Mouse (Mus musculus) A20 (cell line): ENCODE data around the gene Nkiras1.
"Not testable (repeated sequence)": the region's sequence is repeated elsewhere in the genome, so short reads cannot be mapped to it uniquely, and the experiment has no call there.

ENCODE experiments used
- DNase-seq: peaks from one replicate; pipeline ENCODE4 v3.0.0-alpha.2; 2011; ENCODE audit warnings: low read depth, low spot score

Nkiras1 gene

DNA sequence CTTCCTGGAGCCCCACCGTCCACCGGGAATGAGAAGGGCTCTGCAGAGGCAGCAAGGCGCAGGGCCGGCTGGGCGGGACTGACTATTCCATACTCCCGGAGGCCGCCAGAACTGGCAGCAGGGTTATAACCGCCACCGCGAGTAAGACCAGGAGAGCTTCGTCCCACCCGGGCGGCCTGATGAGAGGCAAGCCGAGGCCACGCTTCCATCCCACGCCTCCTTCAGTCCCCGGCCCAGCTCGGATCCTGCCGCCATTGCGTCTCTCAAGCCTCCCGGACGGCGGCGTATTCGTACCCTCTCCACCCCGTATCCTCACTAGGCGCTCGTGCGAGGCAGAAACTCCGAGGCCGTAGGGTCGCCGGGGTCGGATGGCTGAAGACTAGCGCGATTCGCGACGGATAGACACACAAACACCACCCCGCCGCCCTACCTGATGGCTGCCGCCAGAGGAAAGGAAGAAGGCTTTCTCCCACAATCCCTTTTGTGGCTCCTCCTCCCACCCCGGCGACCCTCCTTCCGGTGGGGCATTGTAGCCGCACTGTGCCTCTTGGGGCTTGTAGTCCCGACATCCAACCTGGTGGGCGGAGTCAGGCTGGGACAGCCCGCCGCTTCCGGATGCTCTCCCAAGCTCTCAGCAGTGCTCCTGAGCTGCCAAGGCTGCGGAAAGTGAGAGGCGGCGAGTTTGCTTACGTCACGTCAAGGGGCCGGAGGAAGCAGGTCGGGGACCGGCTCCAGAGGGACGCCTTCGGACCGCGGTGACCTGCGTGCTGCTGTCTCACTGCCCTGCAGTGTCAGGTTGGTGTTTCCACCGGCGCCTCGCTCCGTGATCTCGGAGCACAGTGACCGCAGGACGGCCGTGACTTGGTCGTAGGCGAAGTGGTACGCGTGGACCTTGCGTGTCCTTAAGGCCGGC lies at the start of gene Nkiras1, which contains the start of gene Rpl15:
TSS of gene Nkiras1 (plus strand) at position 608 of the 913 bp plus-strand sequence.
TSS of gene Rpl15 (minus strand) at position 863 of the 913 bp plus-strand sequence.
- peak; percentile 99 for DNase-seq

DNA sequence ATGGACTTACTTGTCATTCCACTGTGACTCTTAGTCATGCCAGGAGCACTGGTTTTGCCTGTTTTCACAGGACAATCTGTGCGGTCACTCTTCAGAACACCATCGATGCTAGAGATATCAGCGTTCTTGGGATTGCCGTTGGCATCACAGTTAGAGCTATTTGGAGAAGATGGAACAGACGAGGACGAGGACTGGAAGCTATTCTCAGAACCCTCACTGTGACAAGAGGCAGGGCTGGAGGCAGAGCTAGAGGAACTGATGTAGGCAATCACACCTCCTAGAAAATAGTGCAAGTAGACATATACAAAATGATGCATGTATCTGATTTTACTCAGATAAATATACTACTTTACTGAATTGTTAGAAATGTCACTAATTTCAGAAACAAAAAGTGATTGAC lies 49.0 kb upstream of the Nkiras1 start:
- no peak for DNase-seq

GRCm38 (mm10) chr14:18225431-18225830 lies 45.5 kb upstream of the Nkiras1 start:
- not testable (repeated sequence) for DNase-seq

GRCm38 (mm10) chr14:18226181-18226580 lies 44.8 kb upstream of the Nkiras1 start:
- not testable (repeated sequence) for DNase-seq

DNA sequence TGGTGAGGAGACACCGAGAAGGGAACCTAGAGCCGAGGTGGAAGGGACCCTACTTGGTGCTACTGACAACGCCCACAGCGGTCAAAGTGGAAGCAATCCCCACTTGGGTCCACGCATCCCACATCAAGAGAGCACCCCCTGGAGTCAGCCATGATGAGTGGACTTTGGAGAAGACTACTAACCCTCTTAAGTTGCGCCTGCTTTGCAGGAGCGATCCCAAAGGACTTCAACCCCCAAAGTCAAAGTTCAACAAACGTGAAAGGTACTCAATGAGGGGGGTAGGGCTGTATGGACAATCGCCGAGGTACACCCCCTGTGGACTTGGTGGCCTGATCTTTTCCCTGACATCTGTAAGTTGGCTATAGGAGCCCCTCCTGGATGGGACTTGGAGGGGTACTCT lies 41.2 kb upstream of the Nkiras1 start:
- not testable (repeated sequence) for DNase-seq

GRCm38 (mm10) chr14:18231866-18232265 lies 39.1 kb upstream of the Nkiras1 start:
- not testable (repeated sequence) for DNase-seq

GRCm38 (mm10) chr14:18233076-18233475 lies 37.9 kb upstream of the Nkiras1 start:
- DNase-seq, result no peak

GRCm38 (mm10) chr14:18233981-18234960 lies 36.7 kb upstream of the Nkiras1 start:
- DNase-seq, result no peak

DNA sequence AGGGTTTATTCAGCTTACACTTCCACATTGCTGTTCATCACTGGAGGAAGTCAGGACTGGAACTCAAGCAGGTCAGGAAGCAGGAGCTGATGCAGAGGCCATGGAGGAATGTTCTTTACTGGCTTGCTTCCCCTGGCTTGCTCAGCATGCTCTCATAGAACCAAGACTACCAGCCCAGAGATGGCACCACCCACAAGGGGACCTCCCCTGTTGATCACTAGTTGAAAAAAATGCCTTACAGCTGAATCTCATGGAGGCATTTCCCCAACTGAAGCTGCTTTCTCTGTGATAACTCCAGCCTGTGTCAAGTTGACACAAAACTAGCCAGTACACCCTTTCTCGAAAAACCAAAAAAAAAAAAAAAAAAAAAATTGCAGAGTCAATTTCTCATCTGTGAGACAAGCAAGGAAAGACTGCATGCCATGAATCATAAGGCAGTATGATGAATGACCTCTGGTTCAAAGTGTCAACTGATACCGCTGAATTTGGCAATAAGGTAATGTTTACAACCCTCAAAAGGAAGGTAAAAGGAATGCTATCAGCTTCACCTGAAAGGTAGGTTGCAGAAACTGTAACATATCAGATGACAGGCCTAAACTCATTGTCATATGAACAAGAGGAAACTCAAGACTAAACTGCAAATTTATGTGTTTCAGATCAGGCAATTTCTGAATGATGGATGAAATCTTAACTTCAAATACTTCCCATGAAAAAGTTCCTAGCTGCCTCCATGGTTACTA lies 34.3 kb upstream of the Nkiras1 start:
- not testable (repeated sequence) for DNase-seq

- DNase-seq, result no peak
Measured at GRCm38 (mm10) chr14:18237381-18237780, 33.6 kb upstream of the Nkiras1 start.

GRCm38 (mm10) chr14:18238131-18238749 lies 32.7 kb upstream of the Nkiras1 start:
- DNase-seq, result peak; percentile 99

DNA sequence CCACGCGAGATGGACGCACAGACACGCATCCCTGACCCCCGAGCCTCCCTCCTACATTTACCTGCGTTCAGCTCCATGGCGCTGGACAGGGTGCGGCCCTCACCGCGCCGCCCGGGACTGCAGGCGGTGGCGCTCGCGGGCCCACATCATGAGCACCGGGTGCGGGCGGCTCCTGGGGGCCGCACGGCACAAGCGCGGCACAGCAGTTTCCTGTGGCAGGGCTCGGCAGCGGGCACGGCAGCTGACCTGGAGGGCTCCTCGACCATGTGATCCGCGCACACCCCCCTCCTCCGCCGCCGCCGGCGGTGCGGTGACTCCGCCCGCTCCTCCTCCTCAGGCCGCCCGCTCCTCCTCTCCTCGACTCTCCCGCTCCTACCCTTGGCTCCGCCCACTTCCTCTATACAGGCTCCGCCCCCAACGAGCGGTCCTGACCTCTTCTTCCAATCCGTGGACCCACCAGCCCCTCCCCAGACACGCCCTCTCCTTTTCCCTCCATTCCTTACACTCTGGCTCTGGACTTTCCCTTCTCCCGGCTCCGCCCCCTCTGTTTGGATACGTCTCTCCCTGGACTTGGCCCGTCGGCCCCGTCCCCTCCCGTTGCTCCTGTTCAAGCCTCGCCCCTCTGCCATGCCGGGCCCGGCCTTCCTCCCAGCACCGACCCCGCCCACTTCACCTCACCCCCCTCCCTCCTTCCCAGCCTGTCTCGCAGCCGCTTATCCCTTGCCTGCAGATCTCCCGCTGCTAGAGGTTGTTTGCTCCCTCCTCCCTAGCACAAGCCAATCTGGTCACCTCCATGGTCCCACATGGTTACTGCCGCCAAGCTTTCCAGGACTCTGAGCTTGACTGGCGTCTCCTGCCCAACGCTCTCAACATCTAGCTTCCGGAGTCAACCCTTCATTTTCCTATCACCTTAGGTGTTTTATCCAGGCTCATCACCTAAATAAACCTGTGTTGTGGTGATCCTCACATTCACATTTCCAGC lies 31.9 kb upstream of the Nkiras1 start, which contains the start of gene Nr1d2:
TSS of gene Nr1d2 (minus strand) at position 378 of the 982 bp plus-strand sequence.
- peak; percentile 98 for DNase-seq

GRCm38 (mm10) chr14:18240132-18240531 lies 30.8 kb upstream of the Nkiras1 start:
- no peak for DNase-seq

DNA sequence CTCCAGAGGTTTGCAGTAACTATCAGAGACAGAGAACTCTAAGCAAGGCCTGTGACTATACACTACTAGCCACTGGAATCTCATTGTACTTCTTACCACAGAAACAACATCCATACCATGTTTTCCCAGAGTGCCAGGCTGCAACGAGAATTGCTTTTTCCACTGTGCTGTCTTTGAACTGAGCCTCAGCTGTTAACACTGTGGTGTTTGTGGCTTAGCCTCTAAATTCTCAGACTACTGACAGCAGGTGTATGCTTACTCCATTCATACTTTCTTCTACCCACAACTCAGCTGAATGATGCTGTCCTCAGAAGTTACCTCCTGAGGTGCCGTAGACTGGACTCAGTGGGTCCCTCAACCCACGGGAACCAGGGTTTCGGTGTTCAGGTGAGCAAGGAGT lies 29.1 kb upstream of the Nkiras1 start:
- no peak for DNase-seq

DNA sequence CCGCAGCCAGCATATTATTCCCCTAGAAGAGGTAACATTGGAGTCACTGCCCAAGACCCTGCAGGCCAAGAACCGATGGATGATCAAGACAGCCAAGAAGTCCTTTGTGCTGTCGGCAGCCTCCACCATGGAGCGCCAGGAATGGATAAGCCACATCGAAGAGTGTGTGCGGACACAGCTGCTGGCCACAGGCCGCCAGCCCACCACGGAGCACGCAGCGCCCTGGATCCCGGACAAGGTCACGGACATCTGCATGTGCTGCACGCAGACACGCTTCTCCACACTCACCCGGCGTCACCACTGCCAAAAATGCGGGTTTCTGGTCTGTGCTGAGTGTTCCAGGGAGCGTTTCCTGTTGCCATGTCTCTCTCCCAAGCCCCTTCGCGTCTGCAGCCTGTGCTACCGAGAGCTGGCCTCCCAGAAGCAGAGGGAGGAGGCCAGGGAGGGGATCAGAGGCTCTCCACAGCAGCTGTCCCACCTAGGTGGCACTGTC lies 28.3 kb upstream of the Nkiras1 start:
- no peak for DNase-seq

DNA sequence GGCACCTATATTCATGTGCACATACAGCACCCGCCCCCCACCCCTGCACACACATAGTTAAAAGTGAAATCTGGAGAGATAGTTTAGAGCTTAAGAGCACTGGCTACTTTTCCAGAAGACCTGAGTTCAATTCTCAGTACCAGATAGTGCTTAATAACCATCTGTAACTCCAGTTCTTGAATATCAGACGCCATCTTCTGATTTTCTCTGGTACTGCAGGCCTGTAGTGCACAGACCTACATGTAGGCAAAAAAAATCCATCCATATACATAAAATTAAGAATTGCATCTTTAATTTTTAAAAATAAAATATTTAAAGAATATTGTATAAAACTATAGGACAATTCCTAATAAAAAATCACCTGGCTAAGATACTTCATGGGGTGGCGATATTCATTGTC lies 9.7 kb upstream of the Nkiras1 start:
- DNase-seq, result no peak

- DNase-seq, result no peak
Measured at GRCm38 (mm10) chr14:18263427-18263826, 7.5 kb upstream of the Nkiras1 start.

DNA sequence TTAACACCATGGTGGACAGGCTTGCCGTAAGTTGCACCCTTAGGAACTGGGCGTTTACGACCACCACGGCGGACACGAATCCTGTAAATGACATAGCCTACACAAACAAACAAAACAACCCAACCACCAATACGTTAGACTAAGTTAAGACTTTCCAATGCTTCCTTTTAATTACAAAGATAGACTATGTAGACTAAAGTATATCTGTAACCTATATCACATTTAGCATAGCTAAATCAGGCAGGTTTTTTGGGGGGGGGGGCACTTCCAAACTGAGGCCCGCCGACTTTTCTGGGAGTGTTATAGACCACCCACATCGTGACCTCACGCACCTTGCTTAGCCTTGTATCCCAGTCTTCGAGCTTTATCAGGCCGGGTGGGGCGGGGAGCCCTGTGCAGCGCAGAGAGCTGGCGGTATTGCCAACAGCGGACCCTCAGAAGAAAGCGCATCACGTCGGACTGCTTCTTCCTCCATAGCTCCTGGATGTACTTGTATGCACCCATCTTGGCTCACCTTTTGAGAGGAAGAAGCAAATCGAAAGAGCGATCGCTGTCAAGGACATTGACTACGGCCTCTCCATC lies 898 bp upstream of the Nkiras1 start:
- not testable (repeated sequence) for DNase-seq

- peak; percentile 51 for DNase-seq
Measured at GRCm38 (mm10) chr14:18271666-18272065, 730 bp downstream of the Nkiras1 start.
